Mouse (Mus musculus): Measurements from ENCODE around the gene Dnajb8.

The Dnajb8 gene

GRCm38 (mm10) chr6:88199001-88199717, 22.9 kb upstream of the Dnajb8 start:
- no peak for DNase-seq (ENCODE audit: low spot score)

- peak; percentile 39 for DNase-seq (ENCODE audit: low spot score)
Observed at GRCm38 (mm10) chr6:88199718-88200692, 22.1 kb upstream of the Dnajb8 start.

- DNase-seq (ENCODE audit: low spot score): peak; percentile 42
Observed at GRCm38 (mm10) chr6:88200693-88201609, 21.1 kb upstream of the Dnajb8 start.

GRCm38 (mm10) chr6:88201926-88202700, 20.0 kb upstream of the Dnajb8 start:
- no peak for DNase-seq (ENCODE audit: low spot score)

GRCm38 (mm10) chr6:88202921-88203690, 19.0 kb upstream of the Dnajb8 start:
- DNase-seq (ENCODE audit: low spot score): peak; percentile 66

GRCm38 (mm10) chr6:88203791-88204405, 18.2 kb upstream of the Dnajb8 start:
- peak; percentile 48 for DNase-seq (ENCODE audit: low spot score)

- DNase-seq (ENCODE audit: low spot score): peak; percentile 21
Observed at GRCm38 (mm10) chr6:88204531-88205385, 17.3 kb upstream of the Dnajb8 start.

- DNase-seq (ENCODE audit: low spot score): no peak
Observed at GRCm38 (mm10) chr6:88205386-88205700, 16.7 kb upstream of the Dnajb8 start.

- DNase-seq (ENCODE audit: low spot score): peak; percentile 27
Observed at GRCm38 (mm10) chr6:88205937-88206336, 16.1 kb upstream of the Dnajb8 start.

- no peak for DNase-seq (ENCODE audit: low spot score)
Observed at GRCm38 (mm10) chr6:88206566-88206965, 15.5 kb upstream of the Dnajb8 start.

GRCm38 (mm10) chr6:88207403-88208033, 14.6 kb upstream of the Dnajb8 start:
- DNase-seq (ENCODE audit: low spot score): no peak

- DNase-seq (ENCODE audit: low spot score): no peak
Observed at GRCm38 (mm10) chr6:88208321-88208720, 13.7 kb upstream of the Dnajb8 start.

GRCm38 (mm10) chr6:88209453-88209852, 12.6 kb upstream of the Dnajb8 start:
- no peak for DNase-seq (ENCODE audit: low spot score)

- DNase-seq (ENCODE audit: low spot score): no peak
Observed at GRCm38 (mm10) chr6:88210182-88210581, 11.9 kb upstream of the Dnajb8 start.

GRCm38 (mm10) chr6:88215797-88216196, 6.3 kb upstream of the Dnajb8 start:
- DNase-seq (ENCODE audit: low spot score): no peak

- DNase-seq (ENCODE audit: low spot score): no peak
Observed at GRCm38 (mm10) chr6:88216199-88216598, 5.9 kb upstream of the Dnajb8 start.

GRCm38 (mm10) chr6:88219094-88219493, 3.0 kb upstream of the Dnajb8 start:
- no peak for DNase-seq (ENCODE audit: low spot score)

GRCm38 (mm10) chr6:88226570-88226994, 4.5 kb downstream of the Dnajb8 start:
- DNase-seq (ENCODE audit: low spot score): peak; percentile 28

GRCm38 (mm10) chr6:88227537-88227936, 5.5 kb downstream of the Dnajb8 start:
- no peak for DNase-seq (ENCODE audit: low spot score)

All from embryo, embryonic 10.5 days (tissue).